Mouse (Mus musculus): ENCODE measurements around the gene Vwa2.

Gene Vwa2

GRCm38 (mm10) chr19:56949868-56950267 is 75.8 kb downstream of the Vwa2 start:
- DNase-seq (ENCODE audit: low read depth, low spot score), result no peak

DNA sequence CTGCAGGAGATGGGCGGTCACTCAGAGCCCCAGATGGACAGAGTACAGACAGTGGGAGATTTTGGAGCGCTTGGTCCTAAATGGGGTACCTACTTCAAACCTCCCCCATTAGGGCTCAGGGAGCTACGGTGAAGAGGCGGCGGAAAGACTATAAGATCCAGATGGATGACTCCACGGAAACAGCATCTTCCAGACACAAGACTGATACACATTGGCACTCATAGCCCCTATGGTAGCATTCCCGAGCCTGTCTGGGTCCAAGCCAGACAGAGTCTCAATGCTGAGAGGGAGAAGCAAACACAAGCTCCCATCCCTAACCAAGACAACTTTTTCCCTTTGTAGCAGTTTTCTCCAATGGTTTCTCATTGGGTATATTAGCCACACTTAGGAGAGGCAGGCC is 76.8 kb downstream of the Vwa2 start:
- DNase-seq (ENCODE audit: low read depth, low spot score), result no peak

GRCm38 (mm10) chr19:56953856-56954255 is 79.8 kb downstream of the Vwa2 start:
- no peak for DNase-seq (ENCODE audit: low read depth, low spot score)

DNA sequence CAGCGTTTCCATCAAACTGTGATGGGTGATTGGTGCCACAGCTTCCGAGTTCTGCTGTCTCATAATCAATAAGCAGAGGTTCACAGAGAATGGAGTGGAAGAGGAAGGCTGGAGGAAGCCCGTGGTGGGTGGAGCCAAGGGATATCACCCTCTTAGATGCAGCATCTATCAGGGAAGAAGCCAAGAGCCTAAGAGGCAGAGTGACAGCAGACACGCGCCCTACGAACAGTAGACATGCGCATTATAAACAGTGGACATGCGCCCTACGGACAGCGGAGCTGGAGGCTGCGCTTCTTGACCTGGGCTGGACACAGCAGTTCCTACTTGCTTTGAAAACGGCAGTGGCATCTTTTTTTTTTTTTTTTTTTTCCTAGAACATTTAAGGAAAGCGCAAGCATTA is 80.8 kb downstream of the Vwa2 start:
- no peak for DNase-seq (ENCODE audit: low read depth, low spot score)

- DNase-seq (ENCODE audit: low read depth, low spot score), result no peak
These were observed 81.8 kb downstream of the Vwa2 start for GRCm38 (mm10) chr19:56955568-56956513.

DNA sequence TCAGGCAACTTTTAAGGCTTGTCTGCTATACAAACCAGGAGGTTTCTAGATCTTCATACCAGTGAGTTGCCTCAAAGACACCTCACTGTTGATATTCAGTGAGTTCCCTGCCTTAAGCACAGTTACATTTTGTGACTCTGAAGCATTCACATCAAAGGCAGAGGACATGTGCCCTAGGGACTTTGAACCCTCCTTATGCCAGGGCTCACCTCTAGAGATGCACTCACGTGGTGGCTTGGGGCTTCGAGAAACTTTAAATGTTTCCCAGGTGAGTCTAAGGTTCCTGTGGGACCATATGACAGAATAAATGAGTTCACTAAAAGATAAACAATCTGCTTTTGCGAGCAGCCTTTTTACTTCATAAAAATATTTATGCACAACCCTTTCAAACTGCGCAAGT is 84.0 kb downstream of the Vwa2 start:
- DNase-seq (ENCODE audit: low read depth, low spot score), result no peak

DNA sequence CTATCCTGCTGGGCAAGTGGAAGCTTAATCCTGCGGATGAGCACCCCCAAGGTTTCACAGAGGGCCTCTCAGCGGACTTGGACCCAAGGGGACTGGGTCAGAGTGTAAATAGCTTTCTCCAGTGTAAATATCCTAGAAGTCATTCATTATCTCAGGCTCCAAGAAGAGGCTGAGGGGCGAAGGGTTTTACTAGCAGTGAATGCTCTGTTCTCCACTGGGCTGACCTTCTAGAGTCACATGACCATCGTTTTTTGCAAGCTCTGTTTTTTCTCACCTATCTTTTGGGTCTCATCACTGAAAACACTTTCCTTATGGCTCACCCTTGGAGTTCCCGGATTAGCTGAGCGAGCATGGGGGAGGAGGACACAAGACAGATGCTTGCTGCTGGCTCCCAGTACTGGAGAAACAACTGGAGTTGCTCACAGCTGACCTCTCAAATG is 84.6 kb downstream of the Vwa2 start:
- no peak for DNase-seq (ENCODE audit: low read depth, low spot score)

- peak; percentile 32 for DNase-seq (ENCODE audit: low read depth, low spot score)
These were observed 85.0 kb downstream of the Vwa2 start for GRCm38 (mm10) chr19:56959057-56959456.

GRCm38 (mm10) chr19:56959601-56960000 is 85.6 kb downstream of the Vwa2 start:
- DNase-seq (ENCODE audit: low read depth, low spot score), result no peak

All from 3T3-L1 (cell line).